Mouse (Mus musculus): ENCODE results near the gene Gm17387.
"Not testable (repeated sequence)": the region's sequence is repeated elsewhere in the genome, so short reads cannot be mapped to it uniquely, and the experiment has no call there.

Gene Gm17387

DNA sequence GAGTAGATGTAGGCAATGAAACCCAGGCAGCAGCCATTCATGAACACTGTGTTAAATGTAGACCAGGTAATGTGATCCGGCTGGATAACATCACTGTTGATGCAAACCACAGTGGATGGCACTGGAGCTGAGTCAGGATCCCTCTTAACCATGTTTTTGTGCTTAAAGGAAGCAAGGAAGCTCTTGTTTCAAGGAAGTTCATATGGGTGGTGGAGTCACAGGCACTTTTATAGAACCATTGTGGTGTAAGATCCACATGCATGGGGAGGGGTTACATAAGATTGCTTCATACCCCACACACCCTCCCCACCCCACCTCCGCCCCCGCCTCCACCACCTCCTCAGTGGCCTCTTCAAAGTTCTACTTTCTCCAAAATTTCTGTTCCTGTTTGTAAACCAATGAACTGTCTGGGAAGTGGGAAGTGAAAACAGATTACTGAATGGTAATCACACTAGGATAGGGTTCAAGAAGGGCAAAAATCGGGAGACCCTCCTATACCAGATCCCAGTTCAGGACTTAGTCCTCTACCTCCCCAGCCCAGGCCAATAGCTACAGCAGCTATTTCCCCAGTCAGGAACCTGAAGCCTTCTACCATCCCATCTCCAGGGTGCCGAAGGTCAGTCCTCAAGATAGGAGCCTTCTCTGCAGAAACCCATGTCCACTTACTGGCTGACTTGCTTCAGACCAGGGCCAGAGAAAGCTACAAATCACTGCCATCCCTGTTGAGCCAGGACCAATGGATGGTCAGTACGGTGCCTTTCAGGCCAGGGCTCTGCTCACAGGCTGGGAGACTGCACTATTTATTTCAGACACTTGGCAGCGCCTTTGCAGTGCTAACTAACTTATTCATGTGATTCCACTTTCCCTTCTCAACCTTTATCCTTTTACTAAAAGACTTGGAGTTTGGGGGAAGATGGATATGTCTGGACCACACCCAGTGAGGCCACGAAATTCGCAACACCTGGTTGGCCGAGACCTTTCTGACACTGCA, 11.9 kb upstream of the Gm17387 start:
- no peak for DNase-seq (ENCODE audit: low spot score in 2 of 2)

DNA sequence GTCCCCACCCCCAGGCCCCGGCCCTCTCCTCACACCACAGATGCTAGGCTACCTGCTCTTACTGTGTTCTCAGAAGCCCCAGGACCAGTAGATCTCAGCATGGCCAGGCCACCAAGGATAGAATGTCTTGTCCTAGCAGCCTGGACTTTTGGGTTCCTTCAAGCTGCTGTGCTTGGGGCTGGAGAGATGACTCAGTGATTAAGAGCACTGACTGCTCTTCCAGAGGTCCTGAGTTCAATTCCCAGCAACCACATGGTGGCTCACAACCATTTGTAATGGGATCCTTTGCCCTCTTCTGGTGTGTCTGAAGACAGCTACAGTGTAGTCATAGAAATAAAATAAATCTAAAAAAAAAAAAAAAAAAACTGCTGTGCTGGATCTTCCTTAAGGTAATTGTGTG, 11.1 kb upstream of the Gm17387 start, which contains the start of gene Ifitm6:
Ifitm6 (minus strand) TSS at position 101 of the 400 bp plus-strand sequence.
- not testable (repeated sequence) for DNase-seq (ENCODE audit: low spot score in 2 of 2)

DNA sequence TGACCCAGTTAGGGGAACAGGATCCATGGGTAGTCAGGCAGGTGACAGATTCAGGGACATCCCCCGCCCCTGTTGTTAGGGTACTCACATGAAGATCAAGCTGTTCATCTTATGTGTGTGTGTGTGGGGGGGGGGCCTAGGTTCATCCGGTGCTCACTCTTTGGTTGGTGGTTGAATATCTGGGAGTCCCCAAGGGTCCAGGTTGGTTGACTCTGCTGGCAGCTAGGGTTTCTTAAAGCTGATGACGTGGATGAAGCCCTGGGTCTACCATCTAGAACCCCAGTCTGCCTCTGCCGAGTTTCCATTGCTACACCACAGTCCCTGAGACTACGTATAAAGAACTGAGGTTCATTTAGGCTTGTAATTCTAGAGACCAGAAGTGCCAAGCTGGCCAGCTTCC, 9.9 kb upstream of the Gm17387 start:
- DNase-seq (ENCODE audit: low spot score in 2 of 2), result no peak

DNA sequence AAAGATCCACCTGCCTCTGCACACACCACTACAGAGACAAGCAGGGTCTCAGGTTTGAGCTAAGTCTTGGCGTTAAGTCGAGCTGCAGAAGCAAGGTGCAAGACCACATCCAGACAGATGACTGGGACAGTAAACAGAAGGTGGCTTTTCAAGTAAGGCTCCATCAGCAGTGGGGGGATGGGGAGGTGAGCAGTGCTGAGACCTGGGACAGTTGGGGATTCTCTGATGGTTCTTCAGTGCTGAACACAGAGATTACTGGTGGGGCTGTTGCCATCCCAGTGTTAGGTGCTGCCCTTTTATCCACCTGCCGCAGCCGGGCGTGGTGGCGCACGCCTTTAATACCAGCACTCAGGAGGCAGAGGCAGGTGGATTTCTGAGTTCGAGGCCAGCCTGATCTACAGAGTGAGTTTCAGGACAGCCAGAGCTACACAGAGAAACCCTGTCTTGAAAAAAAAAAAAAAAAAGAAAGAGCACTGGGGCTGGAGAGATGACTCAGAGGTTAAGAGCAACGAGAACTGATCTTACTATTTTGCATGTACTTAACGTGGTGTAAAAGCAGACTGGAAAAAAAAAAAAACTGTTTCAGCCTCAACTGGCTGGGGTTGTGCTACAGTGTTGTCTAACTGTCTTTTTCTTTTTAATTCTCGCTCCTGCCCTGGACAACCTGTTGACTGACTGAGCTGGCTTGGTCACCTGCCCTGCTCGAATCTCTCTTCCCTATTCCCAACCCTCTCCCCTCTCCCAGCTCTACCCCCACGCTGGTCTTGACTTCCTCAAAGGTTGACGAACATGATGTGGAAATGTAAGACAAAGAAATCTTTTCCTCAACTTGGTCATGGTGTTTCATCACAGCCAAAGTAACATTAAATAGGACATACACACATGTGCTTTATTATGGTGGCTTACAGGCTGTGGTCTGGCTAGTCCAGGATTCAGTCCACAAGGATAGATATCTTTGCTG, 7.2 kb upstream of the Gm17387 start:
- DNase-seq (ENCODE audit: low spot score in 2 of 2), result no peak

DNA sequence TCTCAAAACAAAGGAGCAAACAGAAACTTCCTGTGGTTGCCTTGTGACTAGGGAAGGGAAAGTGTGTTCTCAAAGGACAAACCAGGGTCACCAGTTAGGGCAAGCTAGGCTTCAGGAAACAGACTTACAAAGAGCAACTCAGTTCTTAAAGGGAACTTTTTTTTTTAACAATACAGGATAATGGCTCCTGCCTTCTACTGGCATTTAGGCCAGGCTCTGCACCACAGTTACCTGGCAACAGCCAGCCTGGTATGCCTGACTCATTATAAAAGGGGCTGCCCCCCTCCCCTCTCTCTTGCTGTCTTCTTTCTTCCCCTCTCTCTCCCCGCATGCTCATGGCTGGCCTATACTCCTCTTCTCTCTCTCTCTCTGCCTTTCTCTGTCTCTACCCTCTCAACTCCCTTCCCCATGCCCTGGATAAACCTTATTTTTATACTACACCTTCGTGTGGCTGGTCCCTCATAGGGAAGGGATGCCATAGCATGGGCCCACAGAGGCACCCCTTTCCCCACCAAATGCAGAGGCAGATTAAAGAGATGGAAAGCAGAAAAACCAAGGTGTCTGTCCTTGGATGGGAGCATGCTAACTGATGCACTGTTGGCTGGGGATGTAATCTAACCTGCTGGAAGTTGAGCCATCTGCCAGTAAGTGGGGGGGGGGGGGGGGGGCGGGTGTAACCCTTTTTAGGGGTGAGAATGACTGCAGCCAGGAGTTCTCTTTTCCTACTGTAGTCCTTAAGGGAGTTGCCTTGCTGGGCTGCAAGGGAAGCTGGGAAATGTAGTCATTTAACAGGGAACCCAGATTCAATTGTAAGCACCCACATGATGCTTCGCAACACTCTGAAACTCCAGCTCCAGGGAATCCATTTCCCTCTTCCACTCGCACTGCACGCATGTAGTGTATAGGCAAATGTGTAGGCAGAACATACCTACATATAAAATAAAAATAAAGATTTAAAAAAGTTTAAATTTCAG, 3.8 kb upstream of the Gm17387 start:
- no peak for DNase-seq (ENCODE audit: low spot score in 2 of 2)

DNA sequence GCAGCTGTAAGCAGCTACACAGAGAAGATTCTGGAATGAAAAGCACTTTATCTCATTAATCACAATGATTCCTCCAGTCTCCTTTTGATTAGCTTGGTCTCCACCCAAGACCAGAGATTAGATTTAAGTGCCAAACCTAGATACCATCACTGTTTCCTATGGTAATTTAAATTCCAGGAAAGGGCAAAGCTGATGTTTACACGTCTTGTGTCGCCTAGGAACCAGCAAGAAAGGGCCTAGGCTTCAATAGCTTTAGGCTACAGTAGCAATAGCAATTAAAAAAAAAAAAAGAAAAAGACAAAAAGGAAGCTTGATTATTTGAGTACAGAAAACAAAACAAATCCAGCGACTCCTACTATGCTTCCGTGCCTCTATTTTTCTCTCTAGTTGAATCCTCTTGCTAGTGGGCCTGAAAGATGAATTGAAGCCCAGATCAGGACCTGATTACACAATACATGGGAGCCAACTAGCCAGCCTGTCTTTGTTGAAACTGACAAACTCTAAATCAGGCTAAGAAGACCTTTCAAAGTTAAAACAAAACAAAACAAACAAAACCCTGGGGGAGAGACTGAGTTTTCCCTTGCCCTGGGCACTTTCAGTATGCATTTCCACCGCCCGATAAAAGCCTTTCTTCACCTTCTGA, 2.7 kb upstream of the Gm17387 start:
- DNase-seq (ENCODE audit: low spot score in 2 of 2), result no peak

DNA sequence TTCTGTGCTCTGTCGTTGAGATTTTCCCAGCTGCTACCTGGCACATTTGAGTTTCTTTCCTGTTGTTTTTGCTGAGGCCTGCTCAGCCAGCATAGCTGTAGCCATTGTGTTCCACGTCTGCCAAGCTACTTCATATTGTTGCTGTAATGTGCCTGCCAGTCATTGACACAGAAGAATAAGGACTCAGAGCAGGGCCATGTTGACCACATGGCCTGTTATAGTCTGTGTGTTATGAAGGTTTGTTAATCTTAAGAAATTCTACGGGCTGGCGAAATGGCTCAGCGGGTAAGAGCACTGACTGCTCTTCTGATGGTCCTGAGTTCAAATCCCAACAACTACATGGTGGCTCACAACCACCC, 2.2 kb upstream of the Gm17387 start:
- no peak for DNase-seq (ENCODE audit: low spot score in 2 of 2)

DNA sequence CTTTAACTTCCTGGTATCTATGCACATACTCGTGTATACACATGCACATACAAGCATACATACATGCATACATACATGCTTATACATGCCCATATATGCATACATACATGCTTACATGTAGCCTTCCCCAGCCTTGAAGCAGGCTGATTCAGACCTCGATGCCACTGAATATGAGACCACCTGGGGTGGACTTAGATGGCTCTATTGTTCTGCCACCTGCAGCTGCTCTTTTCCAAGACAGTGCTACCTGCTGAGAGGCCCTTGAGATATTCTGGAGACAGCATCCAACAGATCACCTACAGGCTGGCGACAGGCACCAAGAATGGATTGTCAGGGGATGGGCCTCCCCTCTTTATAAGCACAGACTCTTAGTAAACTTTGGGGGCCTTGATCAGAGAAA, 1.5 kb downstream of the Gm17387 start:
- DNase-seq (ENCODE audit: low spot score in 2 of 2), result no peak

DNA sequence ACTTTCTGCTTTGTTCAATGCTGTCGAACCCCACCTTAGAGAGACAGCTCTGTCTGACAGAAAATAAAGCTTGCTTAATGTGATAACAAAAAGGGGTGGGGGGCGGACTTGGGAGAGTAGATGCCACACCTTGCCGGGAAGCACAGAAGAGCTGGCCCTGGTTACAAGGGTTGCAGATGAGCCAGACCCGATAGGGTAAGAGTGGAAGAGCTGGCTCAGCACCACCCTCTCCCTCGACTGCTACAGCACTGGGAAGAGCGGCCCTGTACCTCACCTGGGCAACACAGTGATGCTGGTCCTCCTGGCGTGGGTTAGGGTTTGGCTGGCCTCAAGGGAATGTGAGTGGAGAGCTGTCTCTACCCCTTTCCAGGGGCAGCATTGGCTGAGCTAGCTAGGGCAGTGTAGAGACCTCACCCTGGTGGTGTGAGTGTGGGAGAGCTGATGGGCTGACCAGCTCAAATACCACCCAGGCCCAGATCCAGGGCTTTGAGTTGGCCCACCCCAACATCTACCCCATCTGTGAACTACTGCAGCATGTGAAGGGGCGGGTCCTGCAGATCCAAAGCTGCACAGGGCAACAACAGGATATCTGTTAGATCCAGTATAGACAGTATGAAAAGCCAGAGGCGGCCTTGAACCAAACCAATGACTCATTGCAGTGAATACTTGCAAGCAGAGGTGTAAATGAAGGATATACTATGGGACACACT, 3.7 kb downstream of the Gm17387 start:
- no peak for DNase-seq (ENCODE audit: low spot score in 2 of 2)

DNA sequence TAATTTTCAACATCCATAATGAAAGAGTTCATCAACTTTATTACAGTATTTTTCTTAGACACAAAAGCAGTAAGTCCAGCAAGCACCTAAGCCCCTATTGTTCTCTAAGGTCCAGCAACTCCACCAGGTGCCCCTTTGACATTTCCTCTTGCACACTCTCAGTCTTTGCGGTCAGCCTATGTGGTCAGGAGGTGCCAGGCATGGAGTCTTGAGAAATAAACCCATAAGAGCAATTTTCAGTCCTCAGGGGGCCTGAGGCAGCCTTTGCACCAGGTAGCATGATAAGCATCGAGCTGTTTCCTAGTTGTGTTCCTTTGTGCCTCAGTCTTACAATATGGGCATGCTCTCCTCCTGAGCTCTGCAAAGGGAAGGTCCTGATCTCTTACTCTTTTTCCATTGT, 7.7 kb downstream of the Gm17387 start:
- DNase-seq (ENCODE audit: low spot score in 2 of 2), result not testable (repeated sequence)

DNA sequence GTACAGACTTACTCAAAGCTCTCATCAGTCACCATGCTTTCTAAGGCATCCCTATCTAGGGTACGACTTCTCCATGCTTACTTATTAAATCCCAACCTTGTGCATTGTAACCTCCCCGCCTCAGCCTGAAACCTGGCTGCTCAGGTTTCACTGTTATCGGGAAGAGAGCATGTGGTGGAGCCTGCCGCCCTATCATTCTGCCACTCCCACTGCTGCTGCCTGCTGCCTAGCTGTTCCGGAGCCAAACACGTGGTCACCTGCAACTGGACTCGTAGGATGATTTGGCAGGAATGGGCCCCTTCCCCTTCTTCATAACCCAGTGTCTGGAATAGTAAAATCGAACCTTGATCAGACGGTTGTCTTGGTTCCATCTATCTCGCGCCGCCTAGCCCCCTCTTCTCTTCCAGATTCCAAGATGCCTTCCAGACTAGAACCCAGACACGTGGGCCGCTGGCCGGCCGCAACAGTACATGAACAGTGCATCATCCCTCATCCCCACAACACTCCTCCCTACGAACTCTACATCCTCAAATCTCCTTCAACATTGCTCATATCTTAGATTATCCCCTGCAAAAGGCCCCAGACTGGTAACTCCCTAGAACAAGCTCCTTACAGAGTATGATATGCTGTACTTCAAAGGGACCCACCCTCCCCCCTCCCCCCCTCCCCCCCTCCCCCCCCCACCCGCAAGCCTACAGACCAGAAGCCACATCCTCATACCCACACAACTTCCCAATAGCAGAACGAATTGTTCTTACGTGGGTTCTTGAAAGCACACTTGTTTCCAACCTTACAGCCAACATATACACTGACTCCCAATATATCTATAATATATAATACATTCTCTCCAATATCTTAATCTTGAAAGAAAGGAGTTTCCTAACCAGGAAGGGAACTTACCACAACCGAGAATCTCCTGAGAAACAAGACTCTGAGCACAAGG, 9.4 kb downstream of the Gm17387 start:
- no peak for DNase-seq (ENCODE audit: low spot score in 2 of 2)

DNA sequence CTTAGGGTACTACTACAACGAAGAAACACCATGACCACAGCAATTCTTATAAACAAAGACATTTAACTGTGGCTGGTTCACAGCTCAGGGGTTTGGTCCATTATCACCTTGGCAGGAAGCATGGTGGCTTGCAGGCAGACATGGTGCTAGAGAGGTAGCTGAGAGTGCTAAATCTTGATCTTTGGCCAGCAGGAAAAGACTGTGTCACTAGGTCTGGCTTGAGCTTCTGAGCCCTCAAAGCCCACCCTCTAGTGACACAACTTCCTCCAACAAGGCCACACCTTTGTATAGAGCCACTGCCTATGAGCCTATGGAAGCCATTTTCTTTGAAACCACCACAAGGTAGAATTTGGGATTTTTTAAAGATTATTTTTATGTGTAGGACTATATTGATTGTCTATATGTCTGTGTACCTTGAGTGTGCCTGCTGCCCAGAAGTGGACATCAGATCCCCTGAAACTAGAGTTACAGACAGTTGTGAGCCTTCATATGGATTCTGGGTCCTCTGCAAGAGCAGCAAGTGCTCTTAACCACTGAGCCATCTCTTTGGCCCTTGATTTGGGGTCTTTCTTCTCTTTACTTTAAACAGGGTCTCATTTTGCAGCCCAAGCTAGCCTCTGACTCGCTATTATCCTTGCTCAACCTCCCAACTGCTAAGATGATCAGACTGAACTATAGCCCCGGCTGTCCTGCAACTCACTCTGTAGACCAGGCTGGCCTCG, 10.6 kb downstream of the Gm17387 start:
- no peak for DNase-seq (ENCODE audit: low spot score in 2 of 2)

DNA sequence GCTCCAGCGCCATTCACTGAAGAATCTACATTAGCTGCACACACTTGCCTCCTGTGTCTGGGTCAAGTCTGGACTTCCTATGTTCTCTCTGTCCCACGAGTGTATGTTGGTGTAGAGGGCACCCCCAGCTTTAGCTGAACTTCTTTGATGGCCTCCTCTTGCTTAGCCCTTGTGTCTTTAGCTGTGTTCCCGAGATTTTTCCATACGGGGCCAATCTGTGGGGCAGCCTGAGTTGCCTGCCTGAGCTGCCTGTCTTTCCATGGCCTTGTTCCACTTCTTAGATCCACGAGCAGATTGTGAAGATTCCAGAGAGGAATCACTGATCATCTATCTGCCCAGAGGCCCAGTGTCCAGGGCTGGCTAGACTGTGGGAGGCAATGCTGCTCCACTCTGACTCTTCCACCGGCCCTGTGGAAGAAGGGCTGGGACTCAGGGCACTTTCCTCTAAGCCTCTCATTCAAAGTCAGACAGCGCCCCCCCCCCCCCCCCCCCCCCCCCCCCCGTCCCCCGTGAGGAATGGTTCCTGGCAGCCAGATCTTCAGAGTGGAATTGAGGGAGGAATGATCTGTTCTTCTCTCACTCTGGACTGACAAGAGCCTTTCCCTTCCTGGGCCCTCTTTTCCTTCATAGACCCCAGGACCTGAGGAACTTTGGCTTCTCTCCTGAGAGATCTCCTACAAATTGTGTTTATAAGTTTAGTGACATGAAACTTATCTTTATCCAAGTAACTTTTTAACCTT, 12.1 kb downstream of the Gm17387 start:
- no peak for DNase-seq (ENCODE audit: low spot score in 2 of 2)

DNA sequence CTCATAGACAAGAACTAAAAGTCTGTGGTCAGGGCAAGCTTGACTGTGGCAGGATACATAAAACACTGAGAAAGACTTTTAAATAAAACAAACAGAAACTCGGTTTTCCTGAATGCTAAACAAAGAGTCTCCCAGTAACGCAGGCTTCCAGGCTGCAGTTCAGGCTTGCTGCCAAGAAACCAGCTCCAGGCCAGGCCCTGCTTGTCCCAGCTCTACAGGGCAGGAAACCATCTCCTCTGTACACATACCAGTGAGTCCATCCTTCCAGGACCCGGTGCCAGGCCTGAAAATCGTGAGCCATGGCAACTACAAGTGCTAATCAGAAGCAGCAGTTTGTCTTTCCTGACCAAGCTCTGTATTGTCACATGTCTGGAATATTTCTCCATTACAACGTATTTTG, 12.7 kb downstream of the Gm17387 start:
- no peak for DNase-seq (ENCODE audit: low spot score in 2 of 2)

DNA sequence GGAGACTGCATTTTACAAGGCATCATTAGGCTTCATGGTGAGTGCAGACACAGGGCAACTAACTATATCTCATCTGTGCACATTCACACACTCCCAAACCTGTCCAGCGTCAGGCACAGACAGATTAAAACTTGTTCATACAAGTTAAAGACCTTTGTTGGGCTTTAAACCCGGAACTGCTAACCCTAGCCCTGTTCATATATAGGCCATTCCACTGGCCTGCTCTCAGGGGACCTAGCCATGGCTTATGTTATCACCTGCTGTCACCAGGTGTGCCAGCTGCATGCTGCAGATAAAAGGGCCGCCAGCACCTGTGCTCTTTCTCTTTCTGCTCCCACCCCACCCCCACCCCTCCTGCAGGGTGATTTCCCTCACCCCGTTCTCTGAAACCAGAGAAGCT, 13.6 kb downstream of the Gm17387 start:
- no peak for DNase-seq (ENCODE audit: low spot score in 2 of 2)

DNA sequence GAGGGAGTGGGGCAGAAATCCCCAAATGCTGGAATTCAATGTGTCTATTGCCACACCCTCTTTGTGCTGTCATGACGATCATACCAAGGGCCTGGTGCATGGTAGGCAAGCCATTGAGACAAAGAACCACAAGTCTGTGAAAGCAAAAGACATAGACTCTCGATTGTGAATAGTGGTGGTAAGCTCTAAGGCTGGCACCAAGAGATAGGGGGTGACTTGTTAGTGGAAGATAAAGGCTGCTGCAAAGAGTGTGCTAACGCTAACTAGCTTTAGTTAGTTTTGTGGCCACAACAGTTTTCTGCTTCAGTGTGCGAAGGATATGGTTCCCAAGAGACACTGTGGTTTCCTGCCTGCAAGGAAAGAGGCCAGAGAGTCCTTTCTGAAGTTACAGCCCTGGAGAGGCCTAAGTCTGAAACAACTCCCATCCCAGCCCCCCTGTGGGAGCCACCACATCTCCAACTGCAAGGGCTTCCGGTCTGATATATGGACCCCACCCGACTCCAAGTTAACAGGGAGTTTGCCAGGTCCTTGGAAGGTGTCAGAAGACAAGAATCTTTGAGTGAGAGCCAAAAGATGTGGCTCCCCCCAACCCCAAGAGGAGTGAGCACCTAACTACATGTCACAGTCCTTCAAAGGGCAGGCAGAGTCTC, 18.1 kb downstream of the Gm17387 start:
- DNase-seq (ENCODE audit: low spot score in 2 of 2), result no peak

Measured in spleen, postnatal 4 days (tissue).